Mouse (Mus musculus): Measurements from ENCODE around the gene Srcin1. TPM values are rescaled to one million over a fixed set of nuclear protein-coding genes. Genes with fewer than 3 reads are reported as not detected.
A peak's percentile ranks its signal among the peaks of the same experiment; 100 is the strongest.

Srcin1 gene
- polyA plus RNA-seq, 1 experiment from 2014 or later = 9.2 TPM

GRCm38 (mm10) chr11:97590227-97590960 is 14.4 kb upstream of the Srcin1 start:
- Histone ChIP-seq H3K9ac (ENCODE audit: low read depth, low read length) (no peak overlapping the region; the same call in 1 of the 2 replicates), H3K4me2 (ENCODE audit: low read length) (no peak overlapping the region), H3K27me3 (ENCODE audit: control insufficient read depth, insufficient read depth, low read depth, low read length) (no peaks in the 10 kb centered on the region), H3K4me1 (ENCODE audit: control insufficient read depth, insufficient read depth, low read length) (peaks cover 6% of the 10 kb centered on the region; the same call in 1 of the 2 replicates), H3K27ac (ENCODE audit: low read length) (no peak overlapping the region), H3K9me3 (replicated peaks; ENCODE audit: control insufficient read depth, low read length, poor library complexity, severe bottlenecking) (no peaks in the 10 kb centered on the region), H3K36me3 (ENCODE audit: control insufficient read depth, insufficient read depth, low read length) (no peaks in the 10 kb centered on the region), H3K4me3 (ENCODE audit: low read depth, low read length) (no peak overlapping the region)
- WGBS = 33% methylated on average over 24 of the region's 24 CpGs
- no peak for ATAC-seq

GRCm38 (mm10) chr11:97589216-97589615 is 13.2 kb upstream of the Srcin1 start:
- H3K27ac ChIP-seq (ENCODE audit: low read length) = no peak overlapping the region
- no peaks in the 10 kb centered on the region for H3K27me3 ChIP-seq (ENCODE audit: control insufficient read depth, insufficient read depth, low read depth, low read length)
- no peaks in the 10 kb centered on the region for H3K9me3 ChIP-seq (replicated peaks; ENCODE audit: control insufficient read depth, low read length, poor library complexity, severe bottlenecking)
- H3K4me2 ChIP-seq (ENCODE audit: low read length) = no peak overlapping the region
- H3K36me3 ChIP-seq (ENCODE audit: control insufficient read depth, insufficient read depth, low read length) = no peaks in the 10 kb centered on the region
- no peak overlapping the region for H3K4me3 ChIP-seq (ENCODE audit: low read depth, low read length)
- peaks cover 6% of the 10 kb centered on the region; the same call in 1 of the 2 replicates for H3K4me1 ChIP-seq (ENCODE audit: control insufficient read depth, insufficient read depth, low read length)
- H3K9ac ChIP-seq (ENCODE audit: low read depth, low read length) = no peak overlapping the region
- 1% methylated on average over 10 of the region's 10 CpGs for WGBS
- ATAC-seq = no peak

GRCm38 (mm10) chr11:97585932-97586331 is 9.9 kb upstream of the Srcin1 start:
- Histone ChIP-seq H3K4me1 (ENCODE audit: control insufficient read depth, insufficient read depth, low read length) (peaks cover 6% of the 10 kb centered on the region; the same call in 1 of the 2 replicates), H3K27me3 (ENCODE audit: control insufficient read depth, insufficient read depth, low read depth, low read length) (no peaks in the 10 kb centered on the region), H3K9me3 (replicated peaks; ENCODE audit: control insufficient read depth, low read length, poor library complexity, severe bottlenecking) (no peaks in the 10 kb centered on the region), H3K4me2 (ENCODE audit: low read length) (no peak overlapping the region), H3K9ac (ENCODE audit: low read depth, low read length) (no peak overlapping the region), H3K36me3 (ENCODE audit: control insufficient read depth, insufficient read depth, low read length) (no peaks in the 10 kb centered on the region), H3K27ac (ENCODE audit: low read length) (no peak overlapping the region), H3K4me3 (ENCODE audit: low read depth, low read length) (no peak overlapping the region)
- WGBS = 79% methylated on average over 10 of the region's 10 CpGs
- ATAC-seq = no peak

- H3K4me2 ChIP-seq (ENCODE audit: low read length) = no peak overlapping the region
- WGBS = 80% methylated on average over 7 of the region's 7 CpGs
- peaks cover 3% of the 10 kb centered on the region; the same call in 1 of the 2 replicates for H3K4me1 ChIP-seq (ENCODE audit: control insufficient read depth, insufficient read depth, low read length)
- no peaks in the 10 kb centered on the region for H3K36me3 ChIP-seq (ENCODE audit: control insufficient read depth, insufficient read depth, low read length)
- H3K4me3 ChIP-seq (ENCODE audit: low read depth, low read length) = no peak overlapping the region
- H3K27me3 ChIP-seq (ENCODE audit: control insufficient read depth, insufficient read depth, low read depth, low read length) = no peaks in the 10 kb centered on the region
- H3K9ac ChIP-seq (ENCODE audit: low read depth, low read length) = no peak overlapping the region
- H3K27ac ChIP-seq (ENCODE audit: low read length) = no peak overlapping the region
- H3K9me3 ChIP-seq (replicated peaks; ENCODE audit: control insufficient read depth, low read length, poor library complexity, severe bottlenecking) = no peaks in the 10 kb centered on the region
- ATAC-seq = no peak
Measured at GRCm38 (mm10) chr11:97584476-97584875, 8.5 kb upstream of the Srcin1 start.

- Histone ChIP-seq H3K27me3 (ENCODE audit: control insufficient read depth, insufficient read depth, low read depth, low read length) (no peaks in the 10 kb centered on the region), H3K9me3 (replicated peaks; ENCODE audit: control insufficient read depth, low read length, poor library complexity, severe bottlenecking) (no peaks in the 10 kb centered on the region), H3K27ac (ENCODE audit: low read length) (no peak overlapping the region), H3K36me3 (ENCODE audit: control insufficient read depth, insufficient read depth, low read length) (no peaks in the 10 kb centered on the region), H3K4me1 (ENCODE audit: control insufficient read depth, insufficient read depth, low read length) (peaks cover 14% of the 10 kb centered on the region; the same call in 1 of the 2 replicates), H3K4me2 (ENCODE audit: low read length) (no peak overlapping the region; the same call in 1 of the 2 replicates), H3K9ac (ENCODE audit: low read depth, low read length) (peak overlapping the region; percentile 10), H3K4me3 (ENCODE audit: low read depth, low read length) (no peak overlapping the region)
- whole genome bisulfite sequencing = 8% methylated on average over 10 of the region's 10 CpGs
- ATAC-seq = no peak
Measured at GRCm38 (mm10) chr11:97579088-97579857, 3.3 kb upstream of the Srcin1 start.

- Histone ChIP-seq H3K4me2 (ENCODE audit: low read length) (no peak overlapping the region), H3K9me3 (replicated peaks; ENCODE audit: control insufficient read depth, low read length, poor library complexity, severe bottlenecking) (no peaks in the 10 kb centered on the region), H3K4me3 (ENCODE audit: low read depth, low read length) (no peak overlapping the region), H3K4me1 (ENCODE audit: control insufficient read depth, insufficient read depth, low read length) (peaks cover 19% of the 10 kb centered on the region), H3K9ac (ENCODE audit: low read depth, low read length) (no peak overlapping the region), H3K36me3 (ENCODE audit: control insufficient read depth, insufficient read depth, low read length) (no peaks in the 10 kb centered on the region), H3K27ac (ENCODE audit: low read length) (no peak overlapping the region), H3K27me3 (ENCODE audit: control insufficient read depth, insufficient read depth, low read depth, low read length) (no peaks in the 10 kb centered on the region)
- 47% methylated on average over 2 of the region's 2 CpGs for WGBS
- no peak for ATAC-seq
Measured at GRCm38 (mm10) chr11:97578286-97578685, 2.3 kb upstream of the Srcin1 start.

GRCm38 (mm10) chr11:97575638-97576037 is 348 bp downstream of the Srcin1 start:
- under 1% methylated on average over 13 of the region's 18 CpGs for WGBS
- no peaks in the 10 kb centered on the region for H3K27me3 ChIP-seq (ENCODE audit: control insufficient read depth, insufficient read depth, low read depth, low read length)
- H3K4me3 ChIP-seq (ENCODE audit: low read depth, low read length) = peak overlapping the region; percentile 74
- peak overlapping the region; percentile 98 for H3K9ac ChIP-seq (ENCODE audit: low read depth, low read length)
- ATAC-seq = peak; percentile 57
- no peaks in the 10 kb centered on the region for H3K9me3 ChIP-seq (replicated peaks; ENCODE audit: control insufficient read depth, low read length, poor library complexity, severe bottlenecking)
- H3K4me1 ChIP-seq (ENCODE audit: control insufficient read depth, insufficient read depth, low read length) = peaks cover 45% of the 10 kb centered on the region
- peak overlapping the region; percentile 97 for H3K27ac ChIP-seq (ENCODE audit: low read length)
- no peaks in the 10 kb centered on the region for H3K36me3 ChIP-seq (ENCODE audit: control insufficient read depth, insufficient read depth, low read length)
- peak overlapping the region; percentile 91 for H3K4me2 ChIP-seq (ENCODE audit: low read length)

GRCm38 (mm10) chr11:97575075-97575474 is 911 bp downstream of the Srcin1 start:
- peak overlapping the region; percentile 98 for H3K9ac ChIP-seq (ENCODE audit: low read depth, low read length)
- no peaks in the 10 kb centered on the region for H3K36me3 ChIP-seq (ENCODE audit: control insufficient read depth, insufficient read depth, low read length)
- no peaks in the 10 kb centered on the region for H3K9me3 ChIP-seq (replicated peaks; ENCODE audit: control insufficient read depth, low read length, poor library complexity, severe bottlenecking)
- peak; percentile 9 for ATAC-seq
- H3K4me3 ChIP-seq (ENCODE audit: low read depth, low read length) = peak overlapping the region; percentile 74
- H3K4me1 ChIP-seq (ENCODE audit: control insufficient read depth, insufficient read depth, low read length) = peaks cover 51% of the 10 kb centered on the region
- WGBS = 0% methylated on average over 14 of the region's 62 CpGs
- no peaks in the 10 kb centered on the region for H3K27me3 ChIP-seq (ENCODE audit: control insufficient read depth, insufficient read depth, low read depth, low read length)
- peak overlapping the region; percentile 91 for H3K4me2 ChIP-seq (ENCODE audit: low read length)
- peak overlapping the region; percentile 97 for H3K27ac ChIP-seq (ENCODE audit: low read length)

- Histone ChIP-seq H3K4me2 (ENCODE audit: low read length) (peak overlapping the region; percentile 91), H3K9me3 (replicated peaks; ENCODE audit: control insufficient read depth, low read length, poor library complexity, severe bottlenecking) (no peaks in the 10 kb centered on the region), H3K36me3 (ENCODE audit: control insufficient read depth, insufficient read depth, low read length) (no peaks in the 10 kb centered on the region), H3K9ac (ENCODE audit: low read depth, low read length) (peak overlapping the region; percentile 98), H3K27ac (ENCODE audit: low read length) (peak overlapping the region; percentile 97), H3K4me3 (ENCODE audit: low read depth, low read length) (peak overlapping the region; percentile 74), H3K4me1 (ENCODE audit: control insufficient read depth, insufficient read depth, low read length) (peaks cover 56% of the 10 kb centered on the region), H3K27me3 (ENCODE audit: control insufficient read depth, insufficient read depth, low read depth, low read length) (no peaks in the 10 kb centered on the region)
- WGBS = 0% methylated on average over 23 of the region's 43 CpGs
- ATAC-seq = peak; percentile 29
Measured at GRCm38 (mm10) chr11:97574551-97575051, 1.4 kb downstream of the Srcin1 start.

Measured in midbrain, embryonic 16.5 days (tissue).